Mouse (Mus musculus) testis, postnatal 10 days (tissue): ENCODE results near the gene B4galt3.

Experiments
- DNase-seq: peaks from one replicate; pipeline ENCODE4 v3.0.0; 2021; ENCODE audit warnings: low spot score

Gene B4galt3

GRCm38 (mm10) chr1:171263666-171264461, 6.3 kb upstream of the B4galt3 start:
- DNase-seq: no peak

GRCm38 (mm10) chr1:171265971-171266744, 4.0 kb upstream of the B4galt3 start:
- DNase-seq: no peak

- DNase-seq: no peak
Measured at GRCm38 (mm10) chr1:171268341-171268740, 1.8 kb upstream of the B4galt3 start.

DNA sequence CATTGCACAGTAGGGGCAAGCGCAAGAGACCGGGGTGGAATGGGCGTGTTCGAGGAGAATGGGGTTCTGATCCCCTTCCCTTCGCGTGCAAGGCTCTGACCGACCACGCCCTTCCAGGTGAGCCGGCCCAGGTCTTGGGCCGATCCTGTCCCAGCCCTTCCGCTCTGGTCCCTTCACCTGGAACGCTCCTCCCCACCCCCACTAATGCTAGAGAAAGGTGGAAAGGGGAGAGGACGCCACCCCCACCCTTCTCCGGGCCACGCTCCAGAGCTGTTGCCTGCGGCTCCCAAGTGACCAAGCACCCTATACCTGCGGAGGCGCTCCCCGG, 409 bp downstream of the B4galt3 start:
- DNase-seq: peak; percentile 71

- DNase-seq: no peak
Measured at GRCm38 (mm10) chr1:171271196-171271595, 1.1 kb downstream of the B4galt3 start.

DNA sequence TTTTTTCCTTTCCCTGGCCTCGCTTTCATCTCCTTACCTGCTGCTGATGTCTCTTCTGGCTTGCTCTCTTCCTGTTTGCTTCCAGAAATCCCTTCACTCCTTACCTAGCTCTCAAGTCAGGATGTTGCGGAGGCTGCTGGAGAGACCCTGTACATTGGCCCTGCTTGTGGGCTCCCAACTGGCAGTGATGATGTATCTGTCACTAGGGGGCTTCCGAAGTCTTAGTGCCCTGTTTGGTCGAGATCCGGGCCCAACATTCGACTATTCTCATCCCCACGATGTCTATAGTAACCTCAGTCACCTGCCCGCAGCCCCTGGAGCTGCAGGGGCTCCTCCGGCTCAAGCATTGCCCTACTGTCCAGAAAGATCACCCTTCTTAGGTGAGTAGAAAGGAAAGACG, 1.5 kb downstream of the B4galt3 start:
- DNase-seq: no peak

DNA sequence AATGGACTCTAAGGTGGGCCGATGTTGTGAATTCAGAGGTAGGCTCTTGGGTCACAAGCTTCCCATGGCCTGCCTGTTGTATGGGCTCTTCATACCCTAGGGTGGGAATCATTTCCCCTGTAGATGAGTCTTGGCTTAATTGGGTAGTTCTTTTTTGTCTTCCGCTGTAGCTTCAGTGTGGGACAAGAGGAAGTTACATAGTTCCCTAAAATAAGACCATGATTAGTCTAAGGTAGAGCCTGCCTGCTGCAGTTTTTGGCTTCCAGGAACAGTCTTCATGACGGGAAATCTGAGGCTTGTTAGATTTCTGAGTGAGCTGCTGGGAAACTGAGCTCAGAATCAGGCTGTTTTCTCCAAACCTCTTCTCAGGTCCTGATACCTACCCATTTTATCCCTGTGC, 2.0 kb downstream of the B4galt3 start:
- no peak for DNase-seq

DNA sequence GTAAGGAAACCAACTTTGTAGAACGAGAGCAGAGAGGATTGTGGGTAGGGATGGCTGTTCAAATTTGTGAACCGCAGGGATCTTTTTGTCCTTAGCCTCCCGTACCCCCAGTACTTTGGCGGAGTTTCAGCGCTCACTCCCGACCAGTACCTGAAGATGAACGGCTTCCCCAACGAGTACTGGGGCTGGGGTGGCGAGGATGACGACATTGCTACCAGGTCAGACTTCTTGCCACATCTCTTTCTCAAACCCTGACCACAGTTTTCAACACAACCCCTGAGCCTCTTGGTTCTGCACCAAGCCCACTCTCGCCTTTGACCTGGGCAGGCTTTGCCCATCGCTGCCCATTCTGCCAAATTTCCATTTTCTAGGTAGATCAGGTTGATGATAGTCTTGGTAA, 4.0 kb downstream of the B4galt3 start:
- no peak for DNase-seq

- no peak for DNase-seq
Measured at GRCm38 (mm10) chr1:171275144-171275734, 5.1 kb downstream of the B4galt3 start.

DNA sequence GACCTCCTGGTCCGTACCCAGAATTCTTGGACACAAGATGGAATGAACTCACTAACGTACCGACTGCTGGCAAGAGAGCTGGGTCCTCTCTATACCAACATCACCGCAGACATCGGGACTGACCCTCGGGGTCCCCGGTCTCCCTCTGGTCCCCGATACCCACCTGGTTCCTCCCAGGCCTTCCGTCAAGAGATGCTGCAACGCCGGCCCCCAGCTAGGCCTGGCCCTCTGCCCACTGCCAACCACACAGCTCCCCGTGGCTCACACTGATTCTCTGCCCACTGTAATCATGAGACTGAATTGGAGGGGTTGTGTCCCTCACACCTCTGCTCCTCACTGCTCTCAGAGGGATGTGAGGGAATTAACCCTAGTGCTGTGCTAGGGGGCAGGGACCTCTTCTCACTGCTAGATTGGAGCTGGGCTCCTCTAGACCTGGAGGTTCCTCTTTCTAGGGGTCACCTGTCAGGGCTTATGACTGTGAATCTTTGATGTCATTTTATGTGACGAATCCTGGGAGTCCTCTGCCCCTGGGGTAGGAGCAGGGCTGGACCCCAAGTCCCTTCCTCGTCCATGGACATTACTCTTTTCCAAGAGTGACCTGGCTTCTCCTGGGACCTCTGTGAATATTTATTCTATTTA, 6.1 kb downstream of the B4galt3 start:
- no peak for DNase-seq

- DNase-seq: no peak
Measured at GRCm38 (mm10) chr1:171277736-171278135, 7.6 kb downstream of the B4galt3 start.

GRCm38 (mm10) chr1:171278436-171278835, 8.3 kb downstream of the B4galt3 start:
- no peak for DNase-seq

DNA sequence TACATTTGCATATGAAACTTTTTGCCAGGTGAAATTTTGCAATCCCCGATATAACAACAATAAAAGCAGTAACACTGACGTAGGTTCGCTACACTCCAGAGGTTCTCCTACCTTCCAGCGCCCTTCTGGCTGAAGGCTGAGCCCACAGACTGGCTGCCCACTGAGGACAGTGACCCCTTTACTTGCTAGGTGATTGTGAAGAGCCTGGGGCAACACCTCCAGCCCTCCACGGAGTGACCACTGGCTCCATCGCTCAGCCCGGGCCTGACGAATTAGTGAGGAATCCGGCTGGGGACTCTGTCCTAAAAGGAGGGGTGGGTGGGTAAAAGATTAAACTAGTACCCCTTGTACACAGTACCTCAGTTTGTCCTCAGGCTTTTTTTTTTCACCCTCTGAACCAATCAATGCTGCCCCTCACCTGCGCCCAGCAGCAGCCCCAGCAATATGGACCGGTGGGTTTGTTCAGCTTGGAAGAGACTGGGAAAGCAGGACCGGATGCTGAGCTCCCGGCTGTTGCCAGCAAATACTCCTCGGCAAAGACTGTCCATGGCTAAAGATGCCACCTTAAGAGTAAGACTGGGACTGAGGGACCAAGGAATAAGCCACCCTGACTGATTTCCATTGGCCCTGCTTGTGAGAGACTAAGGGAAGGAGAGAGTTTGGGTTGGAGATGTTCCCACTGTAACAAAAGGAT, 9.0 kb downstream of the B4galt3 start:
- no peak for DNase-seq

GRCm38 (mm10) chr1:171279721-171280120, 9.6 kb downstream of the B4galt3 start:
- DNase-seq: no peak

- no peak for DNase-seq
Measured at GRCm38 (mm10) chr1:171280250-171280915, 10.3 kb downstream of the B4galt3 start.

DNA sequence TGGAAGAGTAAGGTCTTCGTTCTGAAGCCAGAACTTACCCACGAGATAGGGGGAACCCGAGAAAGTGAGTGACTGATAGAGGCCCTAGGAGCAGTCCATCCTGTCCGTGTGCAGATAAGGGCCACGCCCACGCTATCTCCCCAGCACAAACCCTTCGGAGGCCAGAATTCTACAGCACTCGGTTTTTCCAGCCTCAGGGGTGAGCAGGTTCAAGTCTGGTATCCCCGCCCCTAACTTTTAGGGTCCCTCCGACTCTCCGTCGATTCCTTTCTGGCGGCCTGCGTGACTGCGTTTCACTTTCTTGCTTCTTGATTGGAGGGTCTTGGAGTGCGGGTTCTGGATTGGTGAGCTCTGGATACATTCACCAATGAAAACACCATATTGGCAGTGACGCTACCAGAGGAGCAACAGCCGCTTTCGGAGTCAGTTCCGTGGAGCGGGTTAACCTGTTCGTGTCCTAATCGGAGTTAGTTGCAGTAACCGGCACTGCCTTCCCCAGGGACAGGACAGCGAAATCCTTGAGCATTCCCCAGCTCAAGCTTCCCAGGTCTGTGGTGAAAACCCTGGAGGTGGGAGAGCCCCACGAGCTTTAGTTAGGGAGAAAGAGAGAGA, 10.9 kb downstream of the B4galt3 start, which contains the start of gene Ppox:
Gene Ppox (minus strand): TSS at position 271 of the 612 bp plus-strand sequence.
- peak; percentile 82 for DNase-seq

DNA sequence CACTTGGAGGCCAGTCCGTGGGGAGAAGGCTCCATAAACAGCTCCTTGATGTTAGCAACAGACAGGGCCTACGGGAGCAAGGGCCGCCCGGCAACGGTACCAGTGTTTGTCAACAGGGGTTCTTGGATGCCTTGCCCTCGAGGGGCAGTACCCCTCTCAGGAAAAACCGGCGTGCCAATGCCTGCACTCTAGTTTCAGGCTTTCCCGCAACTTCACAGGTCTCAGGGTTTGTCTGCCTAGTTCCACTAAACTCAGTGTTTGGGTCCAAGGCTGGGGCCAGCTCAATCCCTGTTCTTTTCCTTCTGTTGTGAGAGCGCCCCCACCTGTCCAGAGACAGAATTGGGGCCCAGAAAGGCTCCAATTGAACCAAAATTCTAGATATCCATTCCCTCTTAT, 11.4 kb downstream of the B4galt3 start:
- DNase-seq: peak; percentile 90

- DNase-seq: no peak
Measured at GRCm38 (mm10) chr1:171282086-171282805, 12.1 kb downstream of the B4galt3 start.

GRCm38 (mm10) chr1:171283188-171284160, 13.3 kb downstream of the B4galt3 start:
- DNase-seq: no peak
